Mouse (Mus musculus): ENCODE results near the gene Steap3.
A peak's percentile ranks its signal among the peaks of the same experiment; 100 is the strongest.

- TF ChIP-seq EP300 (IDR thresholded peaks at IDR 0.05; ENCODE audit: low read depth) (peak; percentile 79), CTCF (IDR thresholded peaks at IDR 0.05; ENCODE audit: low read depth) (peak; percentile 92)
Measured at GRCm38 (mm10) chr1:120231334-120231733, 41.2 kb downstream of the Steap3 start.
